Mouse (Mus musculus) heart, postnatal 25 days (tissue): ENCODE results near the gene Capn9. TPM values are rescaled to one million over a fixed set of nuclear protein-coding genes. Genes with fewer than 3 reads are reported as not detected.

Source experiments
- DNase-seq: peaks from one replicate; pipeline ENCODE4 v3.0.0; 2022; ENCODE audit warnings: low spot score
- intact Hi-C: fragments of 180-260 bp; cut with DNase I; formaldehyde crosslinking; loops from one replicate; pipeline ENCODE4 v1.15.1; 2025
- total RNA-seq, 2 experiments: library from RNA; stranded (reverse); gene quantifications; 2 replicates each; pipeline ENCODE4 v1.2.3; 2021

Capn9 gene
- total RNA-seq, 2 experiments from 2014 or later, result not detected

GRCm38 (mm10) chr8:124569593-124569992, 6.3 kb upstream of the Capn9 start, which contains the start of gene Agt:
Gene Agt, minus strand, starts transcription at chr8:124569706.
- intact Hi-C loops, result no loop called here
- peak; percentile 37 for DNase-seq

- DNase-seq, result peak; percentile 32
- intact Hi-C loops, result no loop called here
Observed at GRCm38 (mm10) chr8:124571732-124572429, 4.0 kb upstream of the Capn9 start.

GRCm38 (mm10) chr8:124572430-124572775, 3.5 kb upstream of the Capn9 start:
- no peak for DNase-seq
- intact Hi-C loops, result no loop called here

- peak; percentile 66 for DNase-seq
- intact Hi-C loops, result loop anchor here (1.0 kb wide), 1 partner anchor 174 kb away; no protein-coding TSS in a partner anchor
Observed at GRCm38 (mm10) chr8:124573552-124574340, 2.2 kb upstream of the Capn9 start.

GRCm38 (mm10) chr8:124576751-124577150, 840 bp downstream of the Capn9 start:
- intact Hi-C loops, result no loop called here
- DNase-seq, result no peak

- no peak for DNase-seq
- intact Hi-C loops, result no loop called here
Observed at GRCm38 (mm10) chr8:124585718-124586425, 10.0 kb downstream of the Capn9 start.

- DNase-seq, result no peak
- intact Hi-C loops, result no loop called here
Observed at GRCm38 (mm10) chr8:124586556-124586955, 10.6 kb downstream of the Capn9 start.

- DNase-seq, result no peak
- intact Hi-C loops, result no loop called here
Observed at GRCm38 (mm10) chr8:124589393-124589792, 13.5 kb downstream of the Capn9 start.

GRCm38 (mm10) chr8:124604066-124604465, 28.2 kb downstream of the Capn9 start:
- no peak for DNase-seq
- intact Hi-C loops, result no loop called here

GRCm38 (mm10) chr8:124608239-124608971, 32.5 kb downstream of the Capn9 start:
- intact Hi-C loops, result no loop called here
- DNase-seq, result no peak

GRCm38 (mm10) chr8:124608972-124609353, 33.1 kb downstream of the Capn9 start:
- no peak for DNase-seq
- intact Hi-C loops, result no loop called here

GRCm38 (mm10) chr8:124614325-124614724, 38.4 kb downstream of the Capn9 start:
- intact Hi-C loops, result no loop called here
- no peak for DNase-seq

- intact Hi-C loops, result loop anchor here (1.0 to 5.0 kb wide), 2 partner anchors 60 to 210 kb away; no protein-coding TSS in a partner anchor
- peak; percentile 49 for DNase-seq
Observed at GRCm38 (mm10) chr8:124617266-124617869, 41.5 kb downstream of the Capn9 start.

GRCm38 (mm10) chr8:124618252-124618651, 42.3 kb downstream of the Capn9 start:
- DNase-seq, result no peak
- intact Hi-C loops, result loop anchor here (5.0 kb wide), 1 partner anchor 209 kb away; no protein-coding TSS in a partner anchor

- intact Hi-C loops, result no loop called here
- no peak for DNase-seq
Observed at GRCm38 (mm10) chr8:124621255-124621654, 45.3 kb downstream of the Capn9 start.

- intact Hi-C loops, result no loop called here
Observed at GRCm38 (mm10) chr8:124626251-124626650, 50.3 kb downstream of the Capn9 start.

GRCm38 (mm10) chr8:124630489-124630888, 54.6 kb downstream of the Capn9 start:
- intact Hi-C loops, result no loop called here
- no peak for DNase-seq

More at GRCm38 (mm10) chr8:124626251-124626650, 50.3 kb downstream of the Capn9 start:
- DNase-seq, result no peak

- DNase-seq, result no peak
- intact Hi-C loops, result no loop called here
Observed at GRCm38 (mm10) chr8:124630891-124631290, 55.0 kb downstream of the Capn9 start.

- intact Hi-C loops, result no loop called here
- no peak for DNase-seq
Observed at GRCm38 (mm10) chr8:124631966-124632365, 56.1 kb downstream of the Capn9 start.
